Mouse (Mus musculus) liver, adult 2 months (tissue): Measurements from ENCODE around the gene Klra2. TPM values are rescaled to one million over a fixed set of nuclear protein-coding genes. Genes with fewer than 3 reads are reported as not detected.
A peak's percentile ranks its signal among the peaks of the same experiment; 100 is the strongest.
"Not testable (repeated sequence)": the region's sequence is repeated elsewhere in the genome, so short reads cannot be mapped to it uniquely, and the experiment has no call there.

Source experiments
- DNase-seq: peaks from one replicate; pipeline ENCODE4 v3.0.0-alpha.2; 2011; ENCODE audit warnings: low read depth, low spot score; ENCODE audit errors: extremely low read depth
- H3K27ac ChIP-seq: fragments of 200-500 bp; replicated peaks from 2 replicates; pipeline ENCODE4 v1.5.1; 2012; ENCODE audit warnings: low read depth, mild to moderate bottlenecking, control low read depth, inconsistent platforms, low read length; ENCODE audit not compliant: insufficient read depth
- H3K27me3 ChIP-seq: fragments of 200-500 bp; 2 replicates; pipeline ENCODE4 v1.6.1; 2012; ENCODE audit warnings: mild to moderate bottlenecking, moderate library complexity, low read length, inconsistent platforms; ENCODE audit not compliant: control insufficient read depth, insufficient read depth
- H3K36me3 ChIP-seq: fragments of 200-500 bp; 2 replicates; pipeline ENCODE4 v1.6.1; 2012; ENCODE audit warnings: low read length, inconsistent platforms; ENCODE audit not compliant: control insufficient read depth, insufficient read depth
- H3K4me1 ChIP-seq: fragments of 200-500 bp; 2 replicates; pipeline ENCODE4 v1.6.1; 2011; ENCODE audit warnings: low read length; ENCODE audit not compliant: control insufficient read depth, insufficient read depth
- H3K4me3 ChIP-seq: fragments of 200-500 bp; 2 replicates; pipeline ENCODE4 v1.5.1; 2011; ENCODE audit warnings: low read depth, mild to moderate bottlenecking, control low read depth, low read length, moderate library complexity; ENCODE audit not compliant: insufficient read depth
- H3K79me2 ChIP-seq: fragments of 200-500 bp; 2 replicates; pipeline ENCODE4 v1.6.1; 2012; ENCODE audit warnings: inconsistent platforms, mild to moderate bottlenecking, low read length, moderate library complexity; ENCODE audit not compliant: control insufficient read depth, insufficient read depth
- H3K9ac ChIP-seq: fragments of 200-500 bp; 2 replicates; pipeline ENCODE4 v1.6.1; 2012; ENCODE audit warnings: low read depth, mild to moderate bottlenecking, control low read depth, inconsistent platforms, low read length
- CTCF ChIP-seq: fragments of 200-500 bp; IDR thresholded peaks from 2 replicates; pipeline ENCODE4 v1.5.1; 2011; ENCODE audit warnings: low read depth, low read length, control low read depth
- POLR2A ChIP-seq: fragments of 200-500 bp; IDR thresholded peaks from 2 replicates; pipeline ENCODE4 v1.6.1; 2011; ENCODE audit warnings: low read length, control low read depth; ENCODE audit not compliant: insufficient read depth; ENCODE audit errors: extremely low read depth
- WGBS: fragments of 180-500 bp; shearing (Covaris S2); methylation state at CpG from one replicate; pipeline ENCODE4 v1.1.7; 2018; 5-methylcytosine and 5-hydroxymethylcytosine counted together
- polyA plus RNA-seq: library from polyadenylated mRNA; depleted of rRNA; stranded (reverse); fragments of >200 nt; gene quantifications from 2 replicates; pipeline ENCODE4 v1.2.3, GENCODE M21; 2012
- total RNA-seq: library from RNA; depleted of rRNA; stranded (reverse); fragments of >200 nt; gene quantifications from 2 replicates; pipeline ENCODE4 v1.2.3, GENCODE M21; 2014

Klra2 gene
- total and polyA plus RNA-seq, 2 experiments = 0.44 to 3.0 TPM

DNA sequence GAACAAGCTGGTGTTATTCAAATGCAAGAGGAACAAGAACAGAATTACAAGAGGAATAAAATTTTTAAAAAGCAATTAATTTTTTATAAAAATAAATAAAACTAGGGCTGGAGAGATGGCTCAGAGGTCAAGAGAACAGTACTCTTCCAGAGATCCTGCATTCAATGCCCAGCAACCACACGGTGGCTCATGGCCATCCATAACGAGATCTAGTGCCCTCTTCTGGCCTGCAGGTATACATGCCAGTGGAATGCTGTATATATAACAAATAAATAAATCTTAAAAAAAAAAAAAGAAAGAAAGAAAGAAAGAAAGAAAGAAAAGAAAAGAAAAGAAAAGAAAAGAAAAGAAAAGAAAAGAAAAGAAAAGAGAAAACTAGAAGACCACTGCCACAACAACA lies 43.3 kb upstream of the Klra2 start:
- H3K4me3 ChIP-seq = no peak overlapping the region
- 7% methylated on average over 2 of the region's 2 CpGs for WGBS
- H3K79me2 ChIP-seq = no peaks in the 10 kb centered on the region
- no peak overlapping the region for H3K9ac ChIP-seq
- peaks cover 11% of the 10 kb centered on the region for H3K36me3 ChIP-seq
- DNase-seq = peak; percentile 20
- peak; percentile 72 for TF ChIP-seq CTCF
- no peak for TF ChIP-seq POLR2A
- peaks cover 5% of the 10 kb centered on the region; the same call in 1 of the 2 replicates for H3K4me1 ChIP-seq
- H3K27me3 ChIP-seq = no peaks in the 10 kb centered on the region
- H3K27ac ChIP-seq = no peak overlapping the region

DNA sequence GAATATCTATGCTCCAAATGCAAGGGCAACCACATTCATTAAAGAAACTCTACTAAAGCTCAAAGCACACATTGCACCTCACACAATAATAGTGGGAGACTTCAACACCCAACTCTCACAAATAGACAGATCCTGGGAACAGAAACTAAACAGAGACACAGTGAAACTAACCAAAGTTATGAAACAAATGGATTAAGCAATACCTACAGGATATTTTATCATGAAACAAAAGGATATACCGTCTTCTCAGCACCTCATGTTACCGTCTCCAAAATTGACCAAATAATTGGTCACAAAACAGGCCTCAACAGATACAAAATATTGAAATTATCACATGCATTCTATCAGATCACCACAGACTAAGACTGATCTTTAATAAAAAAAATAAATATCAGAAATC lies 31.0 kb upstream of the Klra2 start:
- WGBS = 79% methylated on average over 2 of the region's 2 CpGs

DNA sequence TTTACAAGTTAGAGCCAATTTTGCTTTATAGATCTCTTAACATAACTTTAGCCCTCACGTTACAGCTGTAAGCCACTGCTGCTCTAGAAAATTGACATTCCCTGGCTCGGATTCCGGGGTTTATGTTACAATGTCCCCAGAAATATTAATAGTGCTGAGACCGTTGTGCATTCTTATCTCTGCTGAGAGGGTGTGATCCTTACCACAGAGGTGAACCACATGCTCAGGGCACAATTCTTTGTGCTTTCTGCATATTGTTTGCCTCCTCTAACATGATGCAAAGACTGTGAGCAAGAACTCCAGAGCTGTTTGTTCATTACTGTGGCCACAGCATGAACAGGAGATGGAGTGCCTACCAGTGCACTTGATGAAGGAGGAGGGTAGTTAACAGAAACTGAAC lies 29.5 kb upstream of the Klra2 start:
- H3K27me3 ChIP-seq = no peaks in the 10 kb centered on the region
- no peak overlapping the region for H3K27ac ChIP-seq
- no peaks in the 10 kb centered on the region for H3K36me3 ChIP-seq
- TF ChIP-seq CTCF = no peak
- TF ChIP-seq POLR2A = no peak
- no peaks in the 10 kb centered on the region for H3K79me2 ChIP-seq
- H3K4me3 ChIP-seq = no peak overlapping the region
- no peak for DNase-seq
- H3K9ac ChIP-seq = no peak overlapping the region
- 86% methylated on average over 4 of the region's 4 CpGs for WGBS
- H3K4me1 ChIP-seq = no peaks in the 10 kb centered on the region

More for the DNA sequence above, 31.0 kb upstream of the Klra2 start:
- not testable (repeated sequence) for H3K4me3 ChIP-seq, H3K4me1 ChIP-seq, H3K79me2 ChIP-seq, H3K27ac ChIP-seq, H3K36me3 ChIP-seq, H3K9ac ChIP-seq, DNase-seq, H3K27me3 ChIP-seq

DNA sequence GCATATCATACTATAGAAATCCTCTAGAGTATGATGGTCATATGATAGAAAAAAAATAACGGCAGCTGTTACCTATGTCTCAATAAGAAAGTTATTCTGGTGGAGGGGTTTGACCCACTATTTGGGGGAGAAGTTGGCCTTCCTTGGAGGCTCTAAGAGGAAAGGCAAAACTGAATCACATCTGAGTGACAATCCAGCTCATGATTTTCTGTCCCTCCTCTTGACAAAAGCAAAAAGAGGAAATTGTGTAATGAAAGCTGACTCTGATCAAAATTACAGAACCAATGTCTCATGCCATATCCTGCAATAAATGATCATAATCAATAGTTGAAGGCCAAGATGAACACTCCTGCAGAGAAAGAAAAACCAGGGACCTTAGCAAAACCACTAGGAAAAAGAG lies 25.1 kb upstream of the Klra2 start:
- DNase-seq = peak; percentile 9
- Histone ChIP-seq H3K27ac (no peak overlapping the region), H3K4me1 (no peaks in the 10 kb centered on the region), H3K36me3 (no peaks in the 10 kb centered on the region), H3K4me3 (no peak overlapping the region), H3K27me3 (no peaks in the 10 kb centered on the region), H3K9ac (no peak overlapping the region), H3K79me2 (no peaks in the 10 kb centered on the region)
- WGBS = 94% methylated on average over 1 of the region's 1 CpGs
- TF ChIP-seq CTCF (no peak), POLR2A (no peak)

DNA sequence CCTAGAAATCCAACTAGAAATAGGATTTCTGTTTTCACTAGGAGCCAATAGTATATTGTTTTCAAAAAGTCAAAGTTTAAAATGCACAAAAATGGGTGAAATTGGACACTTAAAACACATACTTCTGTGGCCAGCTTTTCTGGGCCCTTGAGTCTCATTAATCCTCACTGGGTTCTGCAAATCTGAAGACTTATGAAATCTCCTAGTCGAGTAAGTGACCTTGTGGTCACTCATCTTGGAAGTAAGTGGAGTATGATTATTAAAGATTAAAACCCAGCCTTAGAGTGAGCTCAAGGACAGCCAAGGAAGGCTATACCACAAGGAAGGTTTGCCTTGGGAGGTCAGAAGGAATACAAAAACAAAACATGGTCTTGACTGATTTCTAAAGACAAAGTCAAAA lies 23.1 kb upstream of the Klra2 start:
- WGBS = 42% methylated on average over 1 of the region's 1 CpGs
- TF ChIP-seq CTCF = no peak
- no peak for TF ChIP-seq POLR2A
- no peak for DNase-seq
- no peak overlapping the region for H3K4me3 ChIP-seq
- H3K27ac ChIP-seq = no peak overlapping the region
- no peaks in the 10 kb centered on the region for H3K4me1 ChIP-seq
- no peak overlapping the region for H3K9ac ChIP-seq
- H3K27me3 ChIP-seq = no peaks in the 10 kb centered on the region
- H3K79me2 ChIP-seq = no peaks in the 10 kb centered on the region
- H3K36me3 ChIP-seq = no peaks in the 10 kb centered on the region

DNA sequence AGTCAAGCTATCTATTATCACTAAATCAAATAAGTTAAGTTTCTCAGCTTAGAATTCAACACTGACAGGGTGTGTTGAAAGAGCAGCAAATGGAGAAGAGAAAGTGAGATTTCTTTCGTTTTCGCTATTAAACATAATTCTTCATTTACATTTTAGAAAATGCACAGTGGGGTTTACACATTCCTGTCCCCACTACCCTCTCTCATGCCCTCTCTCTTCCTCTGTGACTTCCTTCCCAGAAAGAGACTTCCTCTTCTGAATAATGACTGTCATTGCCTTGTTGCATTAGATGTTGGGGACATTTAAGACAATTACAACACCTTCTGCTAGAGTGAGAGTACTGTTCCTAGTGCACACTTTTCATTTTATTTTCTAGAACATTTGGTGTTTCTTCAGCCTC lies 22.4 kb upstream of the Klra2 start:
- Histone ChIP-seq H3K4me1 (no peaks in the 10 kb centered on the region), H3K79me2 (no peaks in the 10 kb centered on the region), H3K4me3 (no peak overlapping the region), H3K36me3 (no peaks in the 10 kb centered on the region), H3K27ac (no peak overlapping the region), H3K9ac (no peak overlapping the region), H3K27me3 (no peaks in the 10 kb centered on the region)
- WGBS = 87% methylated on average over 2 of the region's 2 CpGs
- peak; percentile 37 for DNase-seq
- TF ChIP-seq POLR2A = no peak
- TF ChIP-seq CTCF = no peak
